Mouse (Mus musculus): ENCODE data around the gene Rsph6a. TPM values are rescaled to one million over a fixed set of nuclear protein-coding genes. Genes with fewer than 3 reads are reported as not detected.

The Rsph6a gene
- total RNA-seq, 2 experiments from 2014 or later: 0.35 TPM; not detected in 1

- DNase-seq (ENCODE audit: low spot score in 2 of 2): no peak
Observed at GRCm38 (mm10) chr7:19077761-19078160, 23.3 kb downstream of the Rsph6a start.

DNA sequence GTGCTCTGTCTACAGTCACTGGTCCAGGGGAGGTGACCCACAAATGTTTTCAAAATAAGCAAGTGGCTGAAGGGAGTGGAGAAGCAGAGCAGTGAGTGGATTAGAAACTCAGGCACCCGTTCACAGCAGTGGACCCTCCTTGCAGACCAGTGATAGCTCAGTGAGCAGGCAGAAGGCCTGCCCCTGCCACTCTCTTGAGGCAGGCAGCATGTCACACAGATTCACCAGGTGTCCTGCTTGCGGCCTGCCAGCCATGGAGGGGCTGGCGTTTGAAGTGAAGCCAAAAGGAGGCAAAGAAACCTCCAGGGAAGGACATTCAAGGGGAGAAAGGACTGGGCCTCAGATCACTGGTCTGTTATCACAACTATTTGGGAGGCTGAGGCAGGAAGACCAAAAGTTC is 24.2 kb downstream of the Rsph6a start:
- DNase-seq (ENCODE audit: low spot score in 2 of 2): no peak

DNA sequence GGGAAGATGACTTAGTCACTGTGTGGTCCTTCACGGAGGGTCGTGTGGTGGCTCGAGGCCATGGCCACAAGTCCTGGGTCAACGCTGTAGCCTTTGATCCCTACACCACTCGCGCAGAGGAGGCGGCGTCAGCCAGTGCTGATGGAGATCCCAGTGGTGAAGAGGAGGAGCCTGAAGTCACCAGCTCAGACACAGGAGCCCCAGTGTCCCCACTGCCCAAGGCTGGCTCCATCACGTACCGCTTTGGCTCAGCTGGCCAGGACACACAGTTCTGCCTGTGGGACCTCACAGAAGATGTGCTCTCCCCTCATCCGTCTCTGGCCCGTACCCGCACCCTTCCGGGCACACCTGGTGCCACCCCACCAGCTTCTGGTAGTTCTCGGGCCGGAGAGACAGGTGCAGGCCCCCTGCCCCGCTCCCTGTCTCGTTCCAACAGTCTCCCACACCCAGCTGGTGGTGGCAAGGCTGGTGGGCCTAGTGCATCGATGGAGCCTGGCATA is 26.0 kb downstream of the Rsph6a start:
- DNase-seq (ENCODE audit: low spot score in 2 of 2): no peak

- no peak for DNase-seq (ENCODE audit: low spot score in 2 of 2)
Observed at GRCm38 (mm10) chr7:19082171-19082570, 27.7 kb downstream of the Rsph6a start.

- DNase-seq (ENCODE audit: low spot score in 2 of 2): no peak
Observed at GRCm38 (mm10) chr7:19083096-19083495, 28.6 kb downstream of the Rsph6a start.

GRCm38 (mm10) chr7:19083701-19084100 is 29.2 kb downstream of the Rsph6a start, which contains the start of gene Dmpk:
Dmpk (plus strand) TSS chr7:19083849.
- no peak for DNase-seq (ENCODE audit: low spot score in 2 of 2)

- DNase-seq (ENCODE audit: low spot score in 2 of 2): no peak
Observed at GRCm38 (mm10) chr7:19084277-19084771, 29.8 kb downstream of the Rsph6a start.

DNA sequence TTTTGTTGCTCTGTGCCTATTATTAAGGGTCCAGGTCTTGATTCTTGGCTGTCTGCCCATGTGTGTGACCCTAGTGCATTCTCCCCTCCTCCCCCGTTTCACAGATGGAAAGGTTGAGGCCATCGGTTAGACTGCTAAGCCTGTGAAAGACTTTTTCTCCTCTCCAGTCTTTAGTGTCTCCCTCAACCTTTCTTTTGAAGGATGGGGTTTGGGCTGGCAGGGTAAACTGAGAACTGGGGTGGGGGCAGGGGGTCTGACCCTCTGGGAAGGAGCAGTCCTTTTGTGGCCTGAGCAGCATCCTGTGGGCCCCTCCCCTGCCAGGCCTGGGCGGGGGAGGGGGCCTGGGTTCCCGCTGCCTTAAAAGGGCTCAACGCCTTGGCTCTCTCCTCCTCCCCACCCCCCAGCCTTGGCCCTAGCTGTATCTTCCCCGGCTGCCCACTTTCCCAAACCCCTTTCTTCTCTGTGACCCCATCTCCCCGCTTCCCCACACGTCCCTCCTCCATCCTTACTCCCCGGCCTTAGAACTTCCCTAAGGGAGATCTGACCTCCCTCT is 30.5 kb downstream of the Rsph6a start:
- DNase-seq (ENCODE audit: low spot score in 2 of 2): no peak

GRCm38 (mm10) chr7:19085495-19085894 is 31.0 kb downstream of the Rsph6a start:
- DNase-seq (ENCODE audit: low spot score in 2 of 2): no peak

GRCm38 (mm10) chr7:19086042-19086441 is 31.6 kb downstream of the Rsph6a start:
- DNase-seq (ENCODE audit: low spot score in 2 of 2): no peak

GRCm38 (mm10) chr7:19086760-19087159 is 32.3 kb downstream of the Rsph6a start:
- DNase-seq (ENCODE audit: low spot score in 2 of 2): no peak

DNA sequence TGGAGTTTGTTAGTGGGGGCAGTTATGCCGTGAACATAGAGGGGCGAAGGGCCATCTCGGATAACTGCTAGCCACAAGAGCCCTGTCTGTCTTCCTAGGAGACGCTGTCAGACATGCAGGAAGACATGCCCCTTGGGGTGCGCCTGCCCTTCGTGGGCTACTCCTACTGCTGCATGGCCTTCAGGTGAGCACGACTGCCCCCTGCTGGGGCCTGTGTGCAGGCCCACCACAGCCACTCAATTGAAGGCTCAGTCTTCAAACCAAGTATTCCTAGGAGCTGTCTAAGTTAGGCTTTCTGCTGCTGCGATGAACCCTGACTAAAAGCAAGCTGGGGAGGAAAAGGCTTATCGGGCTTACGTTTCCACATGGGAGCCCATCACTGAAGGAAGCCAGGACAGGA is 34.3 kb downstream of the Rsph6a start:
- peak; percentile 60 to 64 for DNase-seq (ENCODE audit: low spot score in 2 of 2)

DNA sequence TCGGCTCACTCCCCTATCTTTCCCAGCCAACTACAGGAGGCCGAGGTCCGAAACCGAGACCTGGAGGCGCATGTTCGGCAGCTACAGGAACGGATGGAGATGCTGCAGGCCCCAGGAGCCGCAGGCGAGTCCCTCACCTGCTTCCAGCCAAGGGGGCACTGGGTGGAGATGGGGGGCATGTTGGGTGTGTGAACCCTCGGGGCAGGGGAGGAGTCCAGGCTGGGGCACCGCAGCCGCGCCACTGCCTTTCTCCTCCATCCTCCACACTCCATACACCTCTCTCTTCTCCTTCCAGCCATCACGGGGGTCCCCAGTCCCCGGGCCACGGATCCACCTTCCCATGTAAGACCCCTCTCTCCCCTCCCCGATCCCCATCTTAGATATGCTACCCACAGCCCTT is 37.4 kb downstream of the Rsph6a start:
- DNase-seq (ENCODE audit: low spot score in 2 of 2): no peak

DNA sequence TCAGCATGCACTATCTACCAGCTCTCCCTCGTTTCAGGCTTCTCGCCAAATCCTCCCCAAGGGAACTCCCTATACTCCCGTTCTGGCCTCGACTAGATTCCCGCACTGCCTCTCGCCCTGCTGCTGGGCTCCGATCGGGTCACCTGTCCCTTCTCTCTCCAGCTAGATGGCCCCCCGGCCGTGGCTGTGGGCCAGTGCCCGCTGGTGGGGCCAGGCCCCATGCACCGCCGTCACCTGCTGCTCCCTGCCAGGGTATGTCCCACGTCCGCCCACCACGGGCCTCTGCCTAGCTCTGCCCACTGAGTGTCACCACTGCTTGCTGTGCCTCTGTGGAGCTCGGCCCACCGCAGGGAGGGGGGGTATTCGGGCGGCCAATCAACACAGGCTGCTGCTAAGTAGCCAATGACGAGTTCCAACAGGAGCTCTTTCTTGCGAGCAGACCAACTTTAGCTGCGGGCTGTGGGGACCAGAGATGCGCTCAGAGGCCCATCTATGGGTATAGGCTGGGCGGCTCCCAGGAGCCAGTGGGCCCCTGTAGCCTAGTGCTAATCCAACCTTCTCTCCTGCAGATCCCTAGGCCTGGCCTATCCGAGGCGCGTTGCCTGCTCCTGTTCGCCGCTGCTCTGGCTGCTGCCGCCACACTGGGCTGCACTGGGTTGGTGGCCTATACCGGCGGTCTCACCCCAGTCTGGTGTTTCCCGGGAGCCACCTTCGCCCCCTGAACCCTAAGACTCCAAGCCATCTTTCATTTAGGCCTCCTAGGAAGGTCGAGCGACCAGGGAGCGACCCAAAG is 38.1 kb downstream of the Rsph6a start:
- DNase-seq (ENCODE audit: low spot score in 2 of 2): no peak

DNA sequence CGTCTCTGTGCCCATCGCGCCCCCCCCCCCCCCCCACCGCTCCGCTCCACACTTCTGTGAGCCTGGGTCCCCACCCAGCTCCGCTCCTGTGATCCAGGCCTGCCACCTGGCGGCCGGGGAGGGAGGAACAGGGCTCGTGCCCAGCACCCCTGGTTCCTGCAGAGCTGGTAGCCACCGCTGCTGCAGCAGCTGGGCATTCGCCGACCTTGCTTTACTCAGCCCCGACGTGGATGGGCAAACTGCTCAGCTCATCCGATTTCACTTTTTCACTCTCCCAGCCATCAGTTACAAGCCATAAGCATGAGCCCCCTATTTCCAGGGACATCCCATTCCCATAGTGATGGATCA is 38.7 kb downstream of the Rsph6a start:
- DNase-seq (ENCODE audit: low spot score in 2 of 2): peak; percentile 71 to 73

GRCm38 (mm10) chr7:19093537-19094385 is 39.3 kb downstream of the Rsph6a start:
- DNase-seq (ENCODE audit: low spot score in 2 of 2): peak; percentile 70 to 81

DNA sequence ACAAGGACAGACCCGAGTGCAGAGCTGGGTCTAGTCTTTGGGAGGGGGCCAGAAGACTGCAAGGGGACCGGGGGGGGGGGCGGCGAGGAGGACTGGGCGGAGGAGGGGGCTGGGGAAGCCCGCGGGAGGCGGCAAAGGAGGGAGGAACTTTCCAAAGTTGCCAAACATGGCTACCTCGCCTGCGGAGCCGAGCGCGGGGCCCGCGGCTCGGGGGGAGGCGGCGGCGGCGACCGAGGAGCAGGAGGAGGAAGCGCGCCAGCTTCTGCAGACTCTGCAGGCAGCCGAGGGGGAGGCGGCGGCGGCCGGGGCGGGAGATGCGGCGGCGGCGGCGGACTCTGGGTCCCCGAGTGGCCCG is 40.0 kb downstream of the Rsph6a start, which contains the start of gene Six5:
Six5 (plus strand) TSS at position 124 of the 355 bp plus-strand sequence.
- DNase-seq (ENCODE audit: low spot score in 2 of 2): peak in 1 of 2 experiments; percentile 47

DNA sequence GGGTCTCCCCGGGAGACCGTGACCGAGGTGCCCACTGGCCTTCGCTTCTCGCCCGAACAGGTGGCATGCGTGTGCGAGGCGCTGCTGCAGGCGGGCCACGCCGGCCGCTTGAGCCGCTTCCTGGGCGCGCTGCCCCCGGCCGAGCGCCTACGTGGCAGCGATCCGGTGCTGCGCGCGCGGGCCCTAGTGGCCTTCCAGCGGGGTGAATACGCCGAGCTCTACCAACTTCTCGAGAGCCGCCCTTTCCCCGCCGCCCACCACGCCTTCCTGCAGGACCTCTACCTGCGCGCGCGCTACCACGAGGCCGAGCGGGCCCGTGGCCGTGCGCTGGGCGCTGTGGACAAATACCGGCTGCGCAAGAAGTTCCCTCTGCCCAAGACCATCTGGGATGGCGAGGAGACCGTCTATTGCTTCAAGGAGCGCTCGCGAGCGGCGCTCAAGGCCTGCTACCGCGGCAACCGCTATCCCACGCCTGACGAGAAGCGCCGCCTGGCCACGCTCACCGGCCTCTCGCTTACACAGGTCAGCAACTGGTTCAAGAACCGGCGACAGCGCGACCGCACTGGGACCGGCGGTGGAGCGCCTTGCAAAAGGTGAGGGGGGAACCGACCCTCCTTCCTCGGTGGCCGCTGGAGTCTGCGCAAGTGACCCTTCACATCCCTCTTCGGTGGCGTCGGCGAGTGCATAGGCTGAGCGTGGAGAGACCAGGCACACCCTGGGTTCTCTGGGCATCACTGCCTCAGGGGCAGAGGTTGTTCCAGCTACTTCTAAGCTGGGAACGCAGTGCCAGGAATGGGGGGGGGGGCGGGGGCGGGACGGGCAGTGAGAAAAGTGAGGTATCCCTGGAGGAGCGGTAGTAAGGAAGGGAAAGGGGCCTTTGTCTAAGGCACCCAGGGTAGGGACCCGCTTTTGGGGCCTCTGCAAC is 40.6 kb downstream of the Rsph6a start:
- DNase-seq (ENCODE audit: low spot score in 2 of 2): peak in 1 of 2 experiments; percentile 43

DNA sequence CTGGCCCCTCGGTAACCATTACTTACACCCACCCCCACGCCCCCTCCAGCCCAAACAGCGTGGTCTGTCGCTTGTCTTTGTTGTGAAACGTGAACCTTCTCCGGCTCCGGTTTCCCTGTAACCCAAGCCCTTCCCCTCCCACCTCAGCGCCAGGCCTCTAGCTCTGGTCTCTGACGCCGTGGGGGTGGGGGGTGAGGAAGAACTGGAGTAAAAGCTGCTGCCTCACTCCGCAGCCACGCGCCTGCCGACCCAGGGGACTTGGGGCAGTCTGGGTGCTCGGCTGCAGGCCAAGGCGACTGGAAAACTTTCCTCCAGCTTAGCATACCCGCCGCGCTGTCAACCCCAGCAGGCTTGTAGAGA is 41.2 kb downstream of the Rsph6a start:
- no peak for DNase-seq (ENCODE audit: low spot score in 2 of 2)

DNA sequence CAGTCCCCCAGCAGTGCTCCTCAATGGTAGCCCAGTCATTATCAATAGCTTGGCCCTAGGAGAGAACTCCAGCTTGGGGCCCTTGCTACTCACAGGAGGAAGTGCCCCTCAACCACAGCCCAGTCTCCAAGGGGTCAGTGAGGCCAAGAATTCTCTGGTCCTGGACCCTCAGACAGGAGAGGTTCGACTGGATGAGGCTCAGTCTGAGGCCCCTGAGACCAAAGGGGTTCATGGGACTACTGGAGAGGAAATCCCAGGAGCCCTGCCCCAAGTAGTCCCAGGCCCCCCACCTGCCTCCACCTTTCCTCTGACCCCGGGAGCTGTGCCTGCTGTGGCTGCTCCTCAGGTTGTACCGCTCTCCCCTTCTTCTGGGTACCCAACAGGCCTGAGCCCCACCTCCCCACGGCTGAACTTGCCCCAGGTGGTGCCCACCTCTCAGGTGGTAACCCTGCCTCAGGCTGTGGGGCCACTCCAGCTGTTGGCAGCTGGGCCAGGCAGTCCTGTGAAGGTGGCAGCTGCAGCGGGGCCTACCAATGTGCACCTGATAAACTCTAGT is 42.0 kb downstream of the Rsph6a start:
- DNase-seq (ENCODE audit: low spot score in 2 of 2): no peak
